Mouse (Mus musculus) thymus, postnatal 0 days (tissue): ENCODE measurements around the gene Cnga1. TPM values are rescaled to one million over a fixed set of nuclear protein-coding genes. Genes with fewer than 3 reads are reported as not detected.

Source experiments
- DNase-seq: peaks from one replicate; pipeline ENCODE4 v3.0.0-alpha.2; 2015; ENCODE audit warnings: low spot score
- polyA plus RNA-seq: library from polyadenylated mRNA; unstranded; fragments of >200 nt; fragmentation: Nextera tagmentation; extraction: Ambion mirVana; gene quantifications from 2 replicates; pipeline ENCODE4 v1.2.1, GENCODE M21; 2015

The Cnga1 gene
- polyA plus RNA-seq, 1 experiment from 2014 or later, result 2.0 TPM

DNA sequence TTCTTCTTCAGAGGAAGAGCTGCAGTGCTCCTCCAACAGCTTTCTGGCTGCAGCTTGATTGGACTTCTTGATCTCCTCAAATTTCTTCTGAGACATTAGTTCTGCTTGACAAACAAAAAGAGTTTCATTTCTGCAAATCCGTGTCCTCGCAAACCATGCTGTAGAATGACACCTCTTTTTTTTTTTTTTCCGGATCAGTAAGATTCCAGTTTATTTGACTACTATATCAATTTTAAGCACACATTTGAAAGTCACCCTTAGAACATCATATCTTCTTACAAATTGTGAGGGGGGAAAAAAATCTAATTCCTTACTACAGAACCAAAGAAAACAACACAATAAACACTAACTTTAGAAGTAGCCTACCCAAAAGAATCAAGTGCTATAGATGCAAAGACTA lies 87.8 kb downstream of the Cnga1 start:
- no peak for DNase-seq

Other genes with a start within 250 kb of the Cnga1 start
- 0.03 and 0.06 TPM in 2 replicates for gene Corin, start 139.8 kb downstream of the Cnga1 start, polyA plus RNA-seq
- gene Nfxl1, start 84.6 kb downstream of the Cnga1 start, polyA plus RNA-seq, result 9.1 TPM in 2 replicates
- 1.0 and 1.2 TPM in 2 replicates for gene Zar1, start 63.0 kb downstream of the Cnga1 start, polyA plus RNA-seq
- not detected in 2 replicates for gene Gm5868, start 56.7 kb downstream of the Cnga1 start, polyA plus RNA-seq
- gene Nipal1, start 3.5 kb upstream of the Cnga1 start, polyA plus RNA-seq, result 5.0 and 8.4 TPM in 2 replicates
- gene Txk, start 108.5 kb upstream of the Cnga1 start, polyA plus RNA-seq, result 57.9 and 64.1 TPM in 2 replicates
- 25.2 and 25.8 TPM in 2 replicates for gene Tec, start 224.2 kb upstream of the Cnga1 start, polyA plus RNA-seq